Mouse (Mus musculus) left cerebral cortex, adult 9 months (tissue): Measurements from ENCODE around the gene Gm20425.

Experiments used
- DNase-seq, 2 experiments: peaks; one replicate each; pipeline ENCODE4 v3.0.0; 2022; ENCODE audit warnings: low spot score in 2 of 2

Gene Gm20425

DNA sequence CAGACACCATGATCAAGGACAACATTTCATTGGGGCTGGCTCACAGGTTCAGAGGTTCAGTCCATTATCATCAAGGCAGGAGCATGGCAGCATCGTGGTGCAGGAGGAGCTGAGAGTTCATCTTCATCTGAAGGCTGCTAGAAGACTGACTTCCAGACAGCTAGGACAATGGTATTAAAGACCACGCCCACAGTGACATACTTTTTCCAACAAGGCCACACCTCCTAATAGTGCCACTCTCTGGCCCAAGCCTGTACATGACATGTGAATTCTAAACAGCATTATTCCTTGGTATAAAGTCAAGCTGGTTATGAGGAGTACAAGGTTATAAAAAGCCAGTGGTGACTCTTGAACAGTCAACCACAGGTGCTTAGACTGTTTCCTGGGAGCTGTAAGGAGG is 75.5 kb downstream of the Gm20425 start:
- DNase-seq: no peak

GRCm38 (mm10) chr9:103153286-103153685 is 76.8 kb downstream of the Gm20425 start:
- no peak for DNase-seq

DNA sequence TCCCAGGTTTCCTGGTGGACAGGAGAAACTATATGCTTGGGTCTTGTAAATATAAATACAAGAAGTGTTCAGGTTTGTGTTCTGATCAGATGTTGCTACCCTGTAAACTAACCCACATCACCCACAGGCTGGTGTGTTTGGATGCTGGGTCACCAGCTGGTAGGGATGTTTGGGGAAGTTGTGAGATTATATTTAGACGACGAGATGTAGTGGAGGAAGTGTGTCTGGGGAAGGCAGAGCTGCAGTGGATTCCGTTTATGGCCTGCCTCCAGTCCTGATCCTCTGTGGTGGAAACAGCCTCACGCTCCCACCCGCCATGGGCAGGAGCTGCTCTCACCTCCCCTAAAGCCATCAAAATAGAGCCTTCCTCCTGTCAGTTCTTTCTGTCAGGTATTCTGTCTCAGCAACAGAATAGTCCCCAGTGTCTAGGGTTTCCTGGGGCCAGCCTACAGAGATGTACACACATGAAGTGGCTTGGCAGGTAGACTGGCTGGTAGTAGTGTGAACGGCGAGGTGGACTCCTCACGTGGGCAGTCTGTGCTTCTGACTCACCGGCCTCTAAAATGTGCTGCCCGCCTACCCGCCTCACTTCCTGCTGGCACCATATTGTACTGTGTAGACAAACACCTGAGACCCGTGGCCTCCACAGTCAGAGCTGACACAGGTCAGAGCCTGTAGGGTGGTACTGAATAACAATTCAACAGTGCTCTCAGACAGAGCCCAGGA is 80.9 kb downstream of the Gm20425 start:
- peak in 1 of 2 experiments; percentile 44 for DNase-seq

GRCm38 (mm10) chr9:103147103-103147502 is 83.0 kb downstream of the Gm20425 start:
- no peak for DNase-seq

DNA sequence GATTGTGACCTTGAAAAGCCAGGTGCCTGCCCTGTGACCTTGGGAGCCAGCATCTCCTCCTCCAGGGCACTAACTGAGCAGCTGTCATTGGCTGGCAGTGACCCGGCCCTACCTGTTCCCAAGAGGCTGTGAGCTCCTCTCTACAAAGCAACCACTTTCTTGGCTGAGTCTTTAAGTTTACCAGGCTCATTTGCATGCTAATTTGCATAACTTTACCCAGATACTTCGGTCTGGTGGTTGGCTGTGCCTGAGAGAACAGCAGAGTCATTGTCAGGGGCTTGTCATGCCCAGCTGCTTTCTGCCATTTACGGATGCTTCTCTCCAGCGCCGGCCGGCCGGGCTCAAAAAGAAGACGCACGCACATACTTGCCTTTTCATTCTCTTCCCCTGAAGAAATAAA is 83.4 kb downstream of the Gm20425 start:
- DNase-seq: peak in 1 of 2 experiments; percentile 49

DNA sequence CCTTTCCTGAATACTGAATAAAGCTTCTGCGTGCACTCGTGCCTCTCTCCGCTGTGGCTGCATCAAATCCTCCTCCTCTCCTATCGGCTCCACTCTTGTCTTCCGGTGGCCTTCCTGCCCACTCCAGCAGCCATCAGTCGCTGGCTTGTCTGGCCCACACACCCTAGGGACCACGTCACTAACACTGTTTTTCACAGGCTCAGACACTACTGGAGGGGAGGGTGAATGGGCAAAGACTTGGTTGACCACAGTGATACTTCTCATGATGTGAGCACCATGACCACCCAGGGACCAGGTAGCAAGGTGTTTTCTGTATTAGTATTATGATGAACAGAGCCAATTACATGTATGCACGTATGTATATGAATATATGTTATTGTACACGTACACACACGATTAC is 83.8 kb downstream of the Gm20425 start:
- no peak for DNase-seq

DNA sequence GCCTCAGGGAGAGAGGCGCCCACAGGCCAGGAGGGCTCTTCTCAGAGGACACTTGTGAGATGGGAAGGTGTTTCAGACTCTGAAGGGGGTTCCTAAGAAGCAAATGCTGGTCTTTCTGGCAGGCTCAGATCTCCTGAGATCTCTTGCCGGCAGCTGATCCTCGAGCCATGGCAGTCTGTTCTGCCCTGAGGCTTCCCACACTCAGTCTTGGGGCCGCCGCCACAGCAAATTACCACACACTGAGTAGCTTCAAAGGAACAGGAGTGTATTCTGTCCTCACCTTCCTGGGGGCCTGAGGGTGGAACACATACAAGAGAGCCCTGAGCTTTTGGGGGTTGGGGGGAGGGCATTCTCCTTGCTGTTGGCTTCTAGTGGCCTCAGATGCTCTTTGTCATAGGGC is 84.8 kb downstream of the Gm20425 start:
- DNase-seq: no peak

- no peak for DNase-seq
These were observed 86.2 kb downstream of the Gm20425 start for GRCm38 (mm10) chr9:103143881-103144280.

- no peak for DNase-seq
These were observed 88.8 kb downstream of the Gm20425 start for GRCm38 (mm10) chr9:103141266-103141665.

GRCm38 (mm10) chr9:103140384-103140783 is 89.7 kb downstream of the Gm20425 start:
- no peak for DNase-seq
